Mouse (Mus musculus): Measurements from ENCODE around the gene Pias1. TPM values are rescaled to one million over a fixed set of nuclear protein-coding genes. Genes with fewer than 3 reads are reported as not detected.
A peak's percentile ranks its signal among the peaks of the same experiment; 100 is the strongest.

Gene Pias1
- polyA plus RNA-seq, 1 experiment from 2014 or later = 61.9 TPM

DNA sequence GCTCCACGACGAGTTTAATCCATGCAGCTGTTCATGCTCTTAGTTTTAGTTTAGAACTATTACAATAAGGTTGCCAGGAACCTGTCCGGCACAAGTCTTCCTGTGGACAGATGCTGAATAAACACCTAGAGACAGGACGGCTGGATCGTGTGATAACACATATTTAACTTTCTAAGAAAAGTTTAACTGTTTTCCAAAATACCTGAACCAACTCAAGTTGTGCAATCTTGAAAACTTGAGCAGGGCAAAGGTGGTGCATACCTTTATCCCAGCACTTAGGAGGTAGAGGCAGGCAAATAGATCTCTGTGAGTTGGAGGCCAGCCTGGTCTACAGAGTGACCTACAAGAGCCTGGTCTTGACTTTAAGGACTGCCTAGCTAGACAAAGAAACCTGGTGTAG lies 152.8 kb downstream of the Pias1 start:
- Histone ChIP-seq H3K4me3 (replicated peaks) (no peak overlapping the region), H3K4me2 (replicated peaks) (no peak overlapping the region), H3K4me1 (peaks cover 19% of the 10 kb centered on the region), H3K9me3 (replicated peaks) (no peaks in the 10 kb centered on the region), H3K27ac (replicated peaks) (no peak overlapping the region), H3K27me3 (no peaks in the 10 kb centered on the region), H3K36me3 (no peaks in the 10 kb centered on the region), H3K9ac (no peak overlapping the region)
- WGBS = 75% methylated on average over 5 of the region's 5 CpGs
- no peak for ATAC-seq (ENCODE audit: insufficient number of reproducible peaks, low FRiP score, low TSS enrichment, low read depth)

GRCm38 (mm10) chr9:62829877-62830276 lies 157.8 kb downstream of the Pias1 start:
- H3K4me3 ChIP-seq (replicated peaks) = no peak overlapping the region
- 76% methylated on average over 6 of the region's 6 CpGs for WGBS

DNA sequence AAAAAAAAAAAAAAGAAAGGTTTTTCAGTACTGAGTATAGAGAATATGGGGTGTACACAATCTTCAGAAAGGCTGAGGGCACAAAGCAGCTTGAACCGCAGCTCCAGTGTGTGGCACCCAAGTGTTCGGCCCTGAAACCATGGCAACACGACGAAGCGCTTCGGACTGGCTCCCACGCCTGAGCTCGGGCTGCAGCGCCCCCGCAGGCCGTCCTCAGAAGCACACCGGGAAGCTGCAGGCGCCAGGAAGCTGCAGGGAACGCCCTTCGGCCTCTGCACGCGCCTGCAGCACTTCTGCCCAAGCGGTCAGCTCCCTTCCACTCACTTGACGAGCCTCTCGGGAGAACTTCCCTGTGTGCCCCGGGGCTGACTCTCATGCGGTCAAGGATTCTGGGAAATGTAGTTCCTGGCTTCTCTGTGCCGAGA lies 159.1 kb downstream of the Pias1 start:
- H3K9me3 ChIP-seq (replicated peaks) = no peaks in the 10 kb centered on the region
- H3K27me3 ChIP-seq = no peaks in the 10 kb centered on the region
- peak overlapping the region; percentile 51 for H3K4me2 ChIP-seq (replicated peaks)
- WGBS = under 1% methylated on average over 23 of the region's 23 CpGs
- H3K4me1 ChIP-seq = peaks cover 15% of the 10 kb centered on the region; the same call in 1 of the 2 replicates
- H3K4me3 ChIP-seq (replicated peaks) = peak overlapping the region; percentile 42
- ATAC-seq (ENCODE audit: insufficient number of reproducible peaks, low FRiP score, low TSS enrichment, low read depth) = peak; percentile 91
- H3K9ac ChIP-seq = no peak overlapping the region
- H3K36me3 ChIP-seq = no peaks in the 10 kb centered on the region
- H3K27ac ChIP-seq (replicated peaks) = peak overlapping the region; percentile 68

More at GRCm38 (mm10) chr9:62829877-62830276, 157.8 kb downstream of the Pias1 start:
- Histone ChIP-seq H3K9me3 (replicated peaks) (no peaks in the 10 kb centered on the region), H3K4me2 (replicated peaks) (no peak overlapping the region), H3K27me3 (no peaks in the 10 kb centered on the region), H3K27ac (replicated peaks) (no peak overlapping the region), H3K4me1 (peaks cover 15% of the 10 kb centered on the region; the same call in 1 of the 2 replicates), H3K36me3 (no peaks in the 10 kb centered on the region), H3K9ac (no peak overlapping the region)
- ATAC-seq (ENCODE audit: insufficient number of reproducible peaks, low FRiP score, low TSS enrichment, low read depth) = no peak

Other genes starting within 250 kb of the Pias1 start
- gene Fem1b, start 176.0 kb downstream of the Pias1 start, polyA plus RNA-seq (2015; fragmentation: Nextera tagmentation; extraction: Ambion mirVana) = 17.7 and 18.1 TPM in 2 replicates
- 25.1 and 27.1 TPM in 2 replicates for gene Cln6, start 149.1 kb downstream of the Pias1 start, polyA plus RNA-seq (2015; fragmentation: Nextera tagmentation; extraction: Ambion mirVana)
- 13.3 and 16.6 TPM in 2 replicates for gene Calml4, start 129.8 kb downstream of the Pias1 start, polyA plus RNA-seq (2015; fragmentation: Nextera tagmentation; extraction: Ambion mirVana)
- 0.08 TPM in 1 of 2 replicates, not detected in the other for gene Skor1, start 161.0 kb upstream of the Pias1 start, polyA plus RNA-seq (2015; fragmentation: Nextera tagmentation; extraction: Ambion mirVana)

Data from embryonic facial prominence, embryonic 15.5 days (tissue).